Mouse (Mus musculus): ENCODE measurements at regions not wholly inside any gene's neighbourhood (a gene's known extent, or its start where the extent isn't known, plus 50 kb on each side); places are given as distances from the start of the nearest gene placed in this dataset.

DNA sequence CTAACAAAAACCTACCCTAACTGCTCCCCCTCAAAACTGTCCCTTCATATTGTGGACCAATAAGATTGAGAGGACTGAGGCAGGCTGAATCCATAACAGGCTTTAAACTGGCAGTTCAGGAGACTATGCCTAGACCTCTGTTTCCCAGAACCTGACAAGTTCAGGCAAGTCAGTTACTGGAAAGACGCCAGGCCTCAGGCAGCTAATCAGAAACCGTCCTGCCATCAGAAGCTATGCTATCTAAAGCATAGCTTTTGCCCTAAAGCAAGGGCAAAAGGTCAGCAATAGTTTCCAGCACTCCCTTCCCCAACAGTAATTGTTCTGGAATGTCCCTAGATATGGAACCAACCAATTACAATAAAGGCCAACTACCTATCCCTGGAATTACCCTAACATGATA lies 273.0 kb downstream of the Bche start:
- no peak for DNase-seq (ENCODE audit: low spot score in 2 of 2)

DNA sequence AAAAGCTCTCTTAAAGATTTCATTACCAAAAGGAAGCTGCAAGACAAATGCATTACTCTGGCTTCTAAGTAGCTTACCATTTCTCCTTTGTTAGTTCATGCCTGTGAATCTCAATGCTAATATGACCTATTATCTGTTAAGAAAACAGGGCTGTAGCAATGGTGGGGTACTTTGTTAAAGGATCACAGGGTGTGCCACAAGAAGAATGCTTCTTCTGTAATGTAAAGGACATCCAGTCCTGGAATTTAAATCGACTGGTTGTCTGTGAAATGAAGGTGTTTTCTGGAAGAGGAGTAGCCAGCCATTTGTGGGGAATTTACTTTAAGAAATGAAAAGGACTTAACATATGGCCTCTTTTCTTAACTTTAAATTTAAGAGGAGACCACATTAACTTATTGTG lies 273.9 kb downstream of the Bche start:
- DNase-seq (ENCODE audit: low spot score in 2 of 2), result no peak

DNA sequence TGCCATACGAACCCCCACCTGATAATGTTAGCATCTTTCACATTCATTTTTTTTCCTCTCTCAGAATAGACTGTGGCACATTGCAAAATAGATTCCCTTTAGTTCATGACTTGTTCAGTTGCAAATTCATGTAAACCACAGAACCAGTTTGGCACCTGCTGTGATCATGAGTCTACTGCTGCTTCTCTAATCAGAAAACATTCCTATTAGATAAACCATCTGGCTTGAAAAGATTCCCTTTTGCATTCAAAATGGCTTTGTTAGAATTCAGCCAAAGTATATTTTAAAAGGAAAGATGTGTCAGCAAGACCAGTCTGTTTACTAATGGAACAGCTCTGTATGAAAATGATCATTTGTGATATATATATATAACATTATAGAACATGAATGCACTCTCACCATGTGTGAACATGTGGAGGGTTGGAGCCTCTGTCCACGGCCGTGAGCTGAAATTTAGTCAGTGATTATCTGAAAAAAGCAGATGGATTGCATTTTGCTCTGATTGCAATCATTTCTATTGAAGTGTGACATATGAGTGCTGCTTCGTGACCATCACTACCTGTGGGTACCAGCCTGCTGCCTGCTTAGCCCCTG lies 298.2 kb downstream of the Bche start:
- DNase-seq (ENCODE audit: low spot score in 2 of 2), result no peak

DNA sequence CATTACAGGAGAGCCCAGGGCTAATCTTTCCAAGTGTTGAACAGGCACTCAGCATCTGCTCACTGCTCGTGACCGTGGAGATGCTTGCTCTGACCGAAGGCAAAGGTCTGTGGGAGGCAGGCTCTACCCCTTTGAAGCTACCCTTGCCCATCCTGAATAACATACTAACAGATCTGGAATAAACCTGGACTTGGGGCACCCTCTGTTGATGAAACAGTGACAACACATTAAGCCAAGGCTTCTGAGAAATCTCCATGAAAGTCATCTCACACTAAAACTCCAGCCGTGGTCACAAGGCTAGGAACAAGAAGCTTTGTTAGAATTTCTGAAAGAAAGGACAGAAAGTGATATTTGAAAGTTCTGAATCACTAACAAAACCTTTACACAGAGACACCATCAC lies 306.8 kb downstream of the Bche start:
- DNase-seq (ENCODE audit: low spot score in 2 of 2), result no peak

DNA sequence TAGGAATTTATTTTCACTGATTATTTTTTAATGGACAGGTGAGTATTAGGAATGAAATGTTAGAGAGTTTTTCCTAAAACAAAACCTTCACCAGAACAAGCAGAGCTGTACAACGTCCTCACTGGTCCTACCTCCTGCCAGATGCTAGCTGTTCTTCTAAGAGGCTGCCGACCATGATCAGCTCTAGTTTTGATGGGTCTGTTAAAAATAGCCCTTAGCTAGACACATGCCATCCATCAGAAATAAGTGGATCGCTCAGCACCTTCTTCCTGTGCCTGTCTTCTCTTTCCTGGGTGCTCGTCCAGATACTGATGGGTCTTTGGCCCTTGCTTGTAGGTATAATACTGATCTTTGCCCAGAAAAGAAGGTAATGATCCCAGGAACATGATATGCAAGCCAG lies 312.4 kb downstream of the Bche start:
- peak in 1 of 2 experiments; percentile 1 for DNase-seq (ENCODE audit: low spot score in 2 of 2)

DNA sequence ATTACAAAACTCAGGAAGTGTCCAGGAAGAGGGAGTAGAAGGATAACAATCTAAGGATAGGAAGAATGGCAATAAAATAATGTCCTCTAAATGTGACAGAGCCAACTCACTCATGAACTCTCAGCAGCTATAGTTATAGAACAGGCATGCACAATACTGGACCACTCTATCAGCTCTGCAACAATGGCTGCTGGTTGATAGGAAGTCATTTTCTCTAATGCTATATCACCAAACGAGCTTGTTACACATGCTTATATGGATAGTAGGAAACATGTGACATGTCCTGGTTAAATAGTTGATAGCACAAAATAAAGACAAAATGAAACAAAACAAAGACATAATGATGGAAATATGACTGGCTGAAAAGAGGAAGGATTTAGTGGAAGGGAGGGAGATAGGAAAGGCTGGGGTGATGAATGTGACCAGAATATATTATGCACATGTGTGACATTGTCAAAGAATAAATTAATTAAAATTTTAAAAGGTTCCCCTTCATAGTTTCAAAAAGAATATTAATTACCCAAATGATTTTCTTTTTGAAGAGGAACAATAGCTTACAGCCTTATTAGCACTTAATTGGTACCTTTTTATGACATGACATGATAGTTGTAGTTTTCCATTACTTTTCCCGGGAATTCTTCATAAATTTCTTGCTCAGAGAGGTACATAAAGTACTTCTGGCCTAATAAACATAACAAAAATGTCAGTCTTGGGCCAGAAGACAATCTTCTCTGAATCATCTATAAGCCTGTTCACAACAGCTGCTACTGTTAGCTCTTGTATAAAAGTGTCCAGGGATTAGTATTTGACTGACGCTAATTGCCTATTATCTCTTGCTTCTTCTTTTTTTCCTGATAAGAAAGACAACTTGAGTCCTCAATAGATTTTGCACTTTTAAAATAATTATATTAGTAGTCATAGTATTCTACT lies 318.2 kb downstream of the Bche start:
- DNase-seq (ENCODE audit: low spot score in 2 of 2), result no peak

DNA sequence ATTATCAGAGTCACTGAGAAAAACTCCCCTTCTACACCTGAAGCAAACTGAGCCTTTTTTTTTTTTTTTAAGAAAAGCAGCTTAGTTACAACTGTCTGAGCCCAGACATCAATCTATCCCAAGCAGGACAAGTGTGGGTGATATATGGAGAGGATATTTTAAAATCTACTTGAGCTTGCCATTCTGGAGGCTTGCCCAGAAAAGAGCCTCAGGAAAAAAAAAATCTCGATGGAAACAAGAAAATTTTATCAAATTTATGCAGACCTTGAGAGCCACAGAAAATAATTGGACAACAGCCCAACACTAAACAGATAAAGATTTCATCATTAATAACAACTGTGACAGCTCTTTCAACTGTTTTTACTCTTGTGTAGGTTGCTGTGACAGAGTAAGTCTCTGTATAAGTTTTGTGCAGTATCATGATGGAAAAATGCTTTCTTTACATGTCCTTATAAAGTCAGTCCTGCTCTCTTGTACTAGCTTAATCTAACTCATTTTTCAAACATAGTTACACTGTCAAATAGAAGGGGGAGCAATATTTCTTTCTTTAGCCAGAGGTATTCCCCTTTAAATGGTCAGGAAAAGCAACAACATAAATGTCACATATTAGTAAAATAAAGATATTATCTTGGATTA lies 297.4 kb upstream of the Slitrk3 start:
- no peak for DNase-seq (ENCODE audit: low spot score in 2 of 2)

DNA sequence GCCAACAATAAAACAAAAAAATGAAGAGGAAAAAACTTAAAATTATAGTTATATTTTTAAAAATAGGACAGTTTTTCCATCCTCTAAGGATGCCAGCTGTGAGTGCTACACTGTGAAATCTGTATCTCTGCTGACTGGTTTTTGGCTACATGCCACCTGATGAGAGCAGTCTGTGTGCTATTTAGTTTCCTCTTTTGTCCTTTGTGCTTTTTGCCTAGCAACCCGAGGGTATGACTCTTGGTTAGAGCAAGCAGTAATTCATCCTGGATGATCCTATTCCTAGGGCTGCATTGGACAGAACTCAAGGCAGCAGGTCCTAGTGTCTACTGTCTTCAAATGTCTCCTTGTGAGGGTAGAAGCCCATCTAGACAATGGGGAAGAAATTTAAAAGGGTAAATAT lies 285.6 kb upstream of the Slitrk3 start:
- DNase-seq (ENCODE audit: low spot score in 2 of 2), result no peak

DNA sequence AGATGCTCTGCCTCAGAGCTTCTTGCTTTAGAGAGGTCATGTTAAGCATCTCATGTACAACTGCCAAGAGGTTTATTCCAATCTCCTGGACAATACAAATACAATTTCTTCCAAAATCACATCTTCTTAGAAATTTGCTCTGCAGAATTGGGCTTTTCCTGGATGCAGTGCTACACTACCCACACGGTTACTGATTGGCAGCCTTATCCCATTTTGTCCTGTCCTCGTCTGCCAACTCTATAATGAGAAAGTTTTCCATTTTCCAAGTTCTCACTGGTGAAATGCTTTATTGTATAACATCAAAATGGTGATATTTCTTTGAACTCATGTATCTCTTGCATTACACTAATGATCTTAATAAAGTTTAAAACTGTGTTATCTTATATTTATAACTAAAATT lies 282.1 kb upstream of the Slitrk3 start:
- DNase-seq (ENCODE audit: low spot score in 2 of 2), result no peak

DNA sequence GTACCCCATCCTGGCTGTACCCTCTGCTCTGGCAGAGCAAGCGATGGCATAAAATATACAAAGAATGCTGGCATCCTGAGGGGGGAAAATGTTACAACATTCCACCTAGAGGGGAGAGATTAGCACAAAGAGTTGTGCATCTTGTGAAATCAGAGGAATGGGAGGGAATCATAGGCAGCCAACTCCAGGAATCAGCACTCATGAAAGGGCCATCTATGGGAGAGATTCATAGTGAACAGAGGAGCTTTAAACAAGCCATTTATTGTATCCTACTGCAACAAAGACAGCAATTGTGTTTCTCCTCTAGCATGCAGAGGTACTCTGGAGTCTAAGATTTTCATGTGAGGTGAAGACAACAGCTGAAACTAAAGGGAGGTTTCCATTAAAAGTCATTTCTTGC lies 265.6 kb upstream of the Slitrk3 start:
- DNase-seq (ENCODE audit: low spot score in 2 of 2), result no peak

Measured in heart, adult 9 months (tissue).